Mouse (Mus musculus): ENCODE data around the gene Serpinb12. TPM values are rescaled to one million over a fixed set of nuclear protein-coding genes. Genes with fewer than 3 reads are reported as not detected.
"Not testable (repeated sequence)": the region's sequence is repeated elsewhere in the genome, so short reads cannot be mapped to it uniquely, and the experiment has no call there.

Gene Serpinb12
- not detected for total RNA-seq (2021)
- long read RNA-seq, experiment 1 = 0 reads
- long read RNA-seq, experiment 2 = 0 reads

GRCm38 (mm10) chr1:106934265-106934664 lies at the start of gene Serpinb12:
TSS of gene Serpinb12 (plus strand) at chr1:106934449.
- DNase-seq (ENCODE audit: low spot score in 2 of 2) = no peak

- DNase-seq (ENCODE audit: low spot score in 2 of 2) = not testable (repeated sequence)
Observed at GRCm38 (mm10) chr1:106895142-106895541, 39.1 kb upstream of the Serpinb12 start.

- DNase-seq (ENCODE audit: low spot score in 2 of 2) = peak in 1 of 2 experiments; percentile 7
Observed at GRCm38 (mm10) chr1:106901406-106901805, 32.8 kb upstream of the Serpinb12 start.

GRCm38 (mm10) chr1:106931954-106932353 lies 2.3 kb upstream of the Serpinb12 start:
- no peak for DNase-seq (ENCODE audit: low spot score in 2 of 2)

- DNase-seq (ENCODE audit: low spot score in 2 of 2) = no peak
Observed at GRCm38 (mm10) chr1:106933658-106934057, 591 bp upstream of the Serpinb12 start.

GRCm38 (mm10) chr1:106947217-106947616 lies 13.0 kb downstream of the Serpinb12 start:
- DNase-seq (ENCODE audit: low spot score in 2 of 2) = no peak

- DNase-seq (ENCODE audit: low spot score in 2 of 2) = no peak
Observed at GRCm38 (mm10) chr1:106959981-106960380, 25.7 kb downstream of the Serpinb12 start.

GRCm38 (mm10) chr1:106961023-106961422 lies 26.8 kb downstream of the Serpinb12 start:
- peak in 1 of 2 experiments; percentile 2 for DNase-seq (ENCODE audit: low spot score in 2 of 2)

- DNase-seq (ENCODE audit: low spot score in 2 of 2) = no peak
Observed at GRCm38 (mm10) chr1:106980684-106981083, 46.4 kb downstream of the Serpinb12 start, which contains the start of gene Serpinb13. TSS of gene Serpinb13 (plus strand) at chr1:106980984.

- DNase-seq (ENCODE audit: low spot score in 2 of 2) = no peak
Observed at GRCm38 (mm10) chr1:106983092-106983491, 48.8 kb downstream of the Serpinb12 start.

- DNase-seq (ENCODE audit: low spot score in 2 of 2) = no peak
Observed at GRCm38 (mm10) chr1:106983865-106984264, 49.6 kb downstream of the Serpinb12 start.

- no peak for DNase-seq (ENCODE audit: low spot score in 2 of 2)
Observed at GRCm38 (mm10) chr1:107000424-107000823, 66.2 kb downstream of the Serpinb12 start.

GRCm38 (mm10) chr1:107001754-107002153 lies 67.5 kb downstream of the Serpinb12 start:
- DNase-seq (ENCODE audit: low spot score in 2 of 2) = no peak

- no peak for DNase-seq (ENCODE audit: low spot score in 2 of 2)
Observed at GRCm38 (mm10) chr1:107006316-107006715, 72.1 kb downstream of the Serpinb12 start.

Other genes starting within 250 kb of the Serpinb12 start
- gene Bcl2, start 220.2 kb upstream of the Serpinb12 start, total RNA-seq (2021) = 10 to 100 TPM; 16.9 to 19.1 TPM
- 10 to 100 TPM; 27.3 to 28.4 TPM for gene Kdsr, start 174.7 kb upstream of the Serpinb12 start, total RNA-seq (2021)
- gene Vps4b, start 137.7 kb upstream of the Serpinb12 start, total RNA-seq (2021) = 10 to 100 TPM; 56.1 to 58.3 TPM
- under 1 TPM in 1 of 2 experiments, not detected in 1; 0.16 TPM for gene Serpinb5, start 73.3 kb upstream of the Serpinb12 start, total RNA-seq (2021)
- gene Serpinb13, start 46.5 kb downstream of the Serpinb12 start, total RNA-seq (2021) = not detected
- not detected for gene Serpinb3a, start 117.9 kb downstream of the Serpinb12 start, total RNA-seq (2021)
- not detected for gene Serpinb3d, start 149.1 kb downstream of the Serpinb12 start, total RNA-seq (2021)